Mouse (Mus musculus) hindbrain, embryonic 10.5 days (tissue): ENCODE measurements around the gene Wnk2. TPM values are rescaled to one million over a fixed set of nuclear protein-coding genes. Genes with fewer than 3 reads are reported as not detected.

ENCODE experiments used
- DNase-seq: peaks from one replicate; pipeline ENCODE4 v3.0.0-alpha.2; 2017; ENCODE audit warnings: low spot score
- H3K27ac ChIP-seq: fragments of 300-500 bp; sonication (generic); 2 replicates; pipeline ENCODE4 v1.5.1; 2016; ENCODE audit warnings: mild to moderate bottlenecking, moderate library complexity
- H3K27me3 ChIP-seq: fragments of 300-500 bp; sonication (generic); 2 replicates; pipeline ENCODE4 v1.6.1; 2016; ENCODE audit warnings: mild to moderate bottlenecking; ENCODE audit not compliant: poor library complexity, insufficient read depth, severe bottlenecking
- H3K36me3 ChIP-seq: fragments of 300-500 bp; sonication (generic); 2 replicates; pipeline ENCODE4 v1.6.1; 2016; ENCODE audit warnings: mild to moderate bottlenecking, moderate library complexity
- H3K4me1 ChIP-seq: fragments of 300-500 bp; sonication (generic); replicated peaks from 2 replicates; pipeline ENCODE4 v1.6.1; 2016; ENCODE audit warnings: mild to moderate bottlenecking
- H3K4me3 ChIP-seq: fragments of 300-500 bp; sonication (generic); 2 replicates; pipeline ENCODE4 v1.5.1; 2016; ENCODE audit warnings: mild to moderate bottlenecking, moderate library complexity
- H3K9me3 ChIP-seq: fragments of 300-500 bp; sonication (generic); 2 replicates; pipeline ENCODE4 v1.6.1; 2016; ENCODE audit warnings: mild to moderate bottlenecking, moderate library complexity
- WGBS: fragments of 180-500 bp; shearing (Covaris S2); methylation state at CpG from one replicate; pipeline ENCODE4 v1.1.7; 2016; 5-methylcytosine and 5-hydroxymethylcytosine counted together
- polyA plus RNA-seq: library from polyadenylated mRNA; unstranded; fragments of >200 nt; fragmentation: Nextera tagmentation; extraction: Ambion mirVana; gene quantifications from 2 replicates; pipeline ENCODE4 v1.2.1, GENCODE M21; 2016

Gene Wnk2
- polyA plus RNA-seq, 1 experiment from 2014 or later, result 8.5 TPM

DNA sequence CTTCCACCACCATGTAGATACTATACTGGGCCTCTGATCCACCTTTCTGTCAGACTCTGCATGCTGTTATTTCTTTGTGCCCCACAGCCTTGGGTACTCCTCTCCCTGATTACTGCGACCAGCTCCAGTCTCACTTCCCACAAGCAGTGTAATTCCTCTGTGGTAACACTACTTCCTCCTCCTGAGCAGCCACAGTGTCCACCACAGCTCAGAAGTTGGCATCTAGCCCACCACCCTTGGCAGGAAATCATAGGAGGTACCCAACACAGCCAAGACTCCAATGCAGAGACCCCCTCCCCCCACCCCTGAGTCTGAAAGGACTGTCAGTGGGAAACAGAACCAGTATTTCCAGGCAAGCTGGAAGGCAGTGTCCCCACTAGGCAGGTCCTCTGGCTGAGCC is 47.4 kb downstream of the Wnk2 start:
- peaks cover 40% of the 10 kb centered on the region for H3K36me3 ChIP-seq
- no peak for DNase-seq
- H3K4me1 ChIP-seq, result peaks cover 13% of the 10 kb centered on the region

DNA sequence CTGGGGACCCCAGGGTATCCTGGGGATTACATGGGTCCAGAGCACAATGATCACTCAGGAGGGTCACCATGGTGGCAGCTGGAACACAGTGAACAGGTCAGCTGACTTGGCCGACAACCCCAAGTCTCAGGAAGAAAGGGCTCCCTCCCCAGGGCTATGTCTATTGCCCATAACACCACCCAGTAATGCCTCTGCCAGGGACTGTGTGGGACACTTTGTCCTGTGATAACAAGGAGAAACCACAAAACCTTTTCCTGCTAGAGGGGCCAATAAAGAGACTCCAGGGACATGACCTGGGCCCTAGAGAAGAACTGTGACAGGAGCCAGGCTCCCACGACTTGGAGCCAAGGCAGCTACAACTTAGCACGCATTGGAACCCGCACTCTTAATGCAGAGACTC is 51.0 kb downstream of the Wnk2 start:
- no peaks in the 10 kb centered on the region for H3K27me3 ChIP-seq
- H3K36me3 ChIP-seq, result peaks cover 69% of the 10 kb centered on the region
- DNase-seq, result no peak
- H3K4me1 ChIP-seq, result no peaks in the 10 kb centered on the region
- no peak overlapping the region for H3K27ac ChIP-seq
- WGBS, result 88% methylated on average over 4 of the region's 4 CpGs
- H3K4me3 ChIP-seq, result no peak overlapping the region
- H3K9me3 ChIP-seq, result no peaks in the 10 kb centered on the region

More for the DNA sequence above, 47.4 kb downstream of the Wnk2 start:
- Histone ChIP-seq H3K27ac (no peak overlapping the region), H3K27me3 (no peaks in the 10 kb centered on the region), H3K9me3 (no peaks in the 10 kb centered on the region), H3K4me3 (no peak overlapping the region)
- 90% methylated on average over 1 of the region's 1 CpGs for WGBS

GRCm38 (mm10) chr13:49094667-49095066 is 53.1 kb downstream of the Wnk2 start:
- no peaks in the 10 kb centered on the region for H3K9me3 ChIP-seq
- H3K4me1 ChIP-seq, result no peaks in the 10 kb centered on the region
- no peak overlapping the region for H3K4me3 ChIP-seq
- no peak for DNase-seq
- no peak overlapping the region for H3K27ac ChIP-seq
- H3K27me3 ChIP-seq, result no peaks in the 10 kb centered on the region
- H3K36me3 ChIP-seq, result peaks cover 79% of the 10 kb centered on the region
- WGBS, result 75% methylated on average over 6 of the region's 6 CpGs

DNA sequence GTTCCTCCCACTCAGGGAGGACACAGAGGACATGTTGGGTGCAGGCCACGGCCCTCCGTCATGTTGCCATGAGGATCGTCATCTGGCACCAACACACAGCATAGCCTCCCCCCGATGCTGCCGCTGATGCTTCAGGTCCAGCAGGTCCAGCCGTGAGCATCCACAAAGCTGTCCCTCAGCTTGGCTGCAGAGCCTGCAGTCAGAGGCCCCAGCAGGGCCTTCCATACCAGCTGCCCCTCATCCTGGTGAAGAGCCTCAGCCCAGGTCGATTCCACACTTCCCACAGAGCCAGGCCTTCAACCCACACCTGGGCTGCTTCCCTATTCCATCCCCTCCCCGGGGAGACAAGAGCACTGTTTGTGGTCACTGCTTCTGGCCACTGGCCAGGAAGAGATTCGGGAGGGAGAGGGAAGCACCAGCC is 54.3 kb downstream of the Wnk2 start:
- Histone ChIP-seq H3K27me3 (no peaks in the 10 kb centered on the region), H3K4me3 (no peak overlapping the region), H3K9me3 (no peaks in the 10 kb centered on the region), H3K36me3 (peaks cover 77% of the 10 kb centered on the region), H3K4me1 (no peaks in the 10 kb centered on the region), H3K27ac (no peak overlapping the region)
- WGBS, result 83% methylated on average over 9 of the region's 9 CpGs
- no peak for DNase-seq

- peaks cover 78% of the 10 kb centered on the region for H3K36me3 ChIP-seq
- DNase-seq, result no peak
- no peaks in the 10 kb centered on the region for H3K27me3 ChIP-seq
- no peak overlapping the region for H3K4me3 ChIP-seq
- H3K9me3 ChIP-seq, result no peaks in the 10 kb centered on the region
- 88% methylated on average over 9 of the region's 9 CpGs for WGBS
- H3K27ac ChIP-seq, result no peak overlapping the region
- no peaks in the 10 kb centered on the region for H3K4me1 ChIP-seq
These were observed 55.2 kb downstream of the Wnk2 start for GRCm38 (mm10) chr13:49092596-49092995.

GRCm38 (mm10) chr13:49090176-49090575 is 57.6 kb downstream of the Wnk2 start:
- WGBS, result 97% methylated on average over 1 of the region's 1 CpGs
- DNase-seq, result no peak
- no peak overlapping the region for H3K27ac ChIP-seq
- H3K4me3 ChIP-seq, result no peak overlapping the region
- no peaks in the 10 kb centered on the region for H3K27me3 ChIP-seq
- H3K9me3 ChIP-seq, result no peaks in the 10 kb centered on the region
- no peaks in the 10 kb centered on the region for H3K4me1 ChIP-seq
- peaks cover 76% of the 10 kb centered on the region for H3K36me3 ChIP-seq

DNA sequence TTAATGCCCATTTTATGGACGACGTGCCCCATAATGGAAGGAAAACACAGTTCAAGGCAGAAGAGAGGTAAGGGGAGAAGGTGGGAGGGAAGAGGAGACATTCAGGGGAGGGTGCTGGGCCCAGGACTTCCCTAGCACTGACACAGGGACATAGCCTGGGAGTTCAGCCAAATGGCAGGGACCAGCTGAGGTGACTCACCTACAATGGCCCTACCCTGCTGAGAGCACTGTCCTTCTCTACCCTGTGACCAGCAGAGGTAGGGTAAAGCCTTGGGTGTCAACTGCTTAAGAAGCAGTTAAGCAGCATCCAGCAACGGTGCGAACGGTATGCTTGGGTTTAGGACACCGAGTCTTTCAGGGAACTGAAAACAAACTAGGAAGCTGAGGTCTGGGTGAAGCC is 58.9 kb downstream of the Wnk2 start:
- no peak overlapping the region for H3K4me3 ChIP-seq
- 91% methylated on average over 6 of the region's 6 CpGs for WGBS
- H3K27ac ChIP-seq, result no peak overlapping the region
- 0 out of 2 replicates have a peak, but pooled peaks cover 8% of the 10 kb centered on the region for H3K4me1 ChIP-seq
- peaks cover 77% of the 10 kb centered on the region for H3K36me3 ChIP-seq
- no peak for DNase-seq
- H3K9me3 ChIP-seq, result no peaks in the 10 kb centered on the region
- no peaks in the 10 kb centered on the region for H3K27me3 ChIP-seq

DNA sequence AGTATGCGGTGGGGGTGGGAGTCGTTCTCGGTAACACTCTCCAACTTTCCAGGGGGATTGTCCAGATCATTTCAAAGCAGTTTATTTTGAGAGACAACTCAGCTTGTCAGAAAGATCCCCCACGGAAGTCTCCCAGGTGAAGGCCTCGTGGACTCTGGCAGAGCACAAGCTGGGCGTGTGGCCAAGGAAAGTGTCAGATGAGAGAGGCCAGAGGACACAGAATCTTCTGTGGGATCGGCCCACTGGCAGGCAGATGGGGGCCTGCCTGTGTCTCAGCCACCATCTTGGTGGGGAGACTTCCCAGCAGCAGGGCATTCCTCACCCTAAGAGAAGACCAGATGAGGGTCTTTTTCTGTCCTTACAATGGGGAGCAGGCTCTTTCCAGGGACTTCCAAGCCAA is 60.4 kb downstream of the Wnk2 start:
- H3K27ac ChIP-seq, result no peak overlapping the region
- DNase-seq, result no peak
- 0 out of 2 replicates have a peak, but pooled peaks cover 8% of the 10 kb centered on the region for H3K4me1 ChIP-seq
- no peaks in the 10 kb centered on the region for H3K9me3 ChIP-seq
- 85% methylated on average over 7 of the region's 7 CpGs for WGBS
- H3K36me3 ChIP-seq, result peaks cover 78% of the 10 kb centered on the region
- no peak overlapping the region for H3K4me3 ChIP-seq
- H3K27me3 ChIP-seq, result no peaks in the 10 kb centered on the region

DNA sequence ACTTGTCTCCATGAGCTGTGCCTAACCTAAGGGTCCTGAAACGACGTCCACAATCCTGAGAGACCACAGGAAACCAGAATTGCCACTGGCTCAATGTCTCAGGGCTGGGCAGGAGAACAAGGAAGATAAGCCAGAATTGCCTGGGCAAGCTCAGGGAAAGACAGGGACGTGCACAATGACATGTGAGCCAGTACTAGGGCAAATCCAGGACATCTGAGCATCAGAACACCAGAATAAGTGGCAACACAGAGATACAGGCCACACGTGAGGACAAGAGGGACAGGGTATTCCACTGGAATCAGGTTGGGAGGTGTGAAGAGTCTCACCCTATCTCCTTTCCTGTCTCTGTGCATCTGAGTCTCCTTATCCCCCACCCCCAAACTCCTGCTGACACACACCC is 61.4 kb downstream of the Wnk2 start:
- Histone ChIP-seq H3K27ac (no peak overlapping the region), H3K36me3 (peaks cover 78% of the 10 kb centered on the region), H3K4me3 (no peak overlapping the region), H3K9me3 (no peaks in the 10 kb centered on the region), H3K27me3 (no peaks in the 10 kb centered on the region), H3K4me1 (0 out of 2 replicates have a peak, but pooled peaks cover 8% of the 10 kb centered on the region)
- 90% methylated on average over 4 of the region's 4 CpGs for WGBS
- DNase-seq, result no peak

GRCm38 (mm10) chr13:49085211-49085610 is 62.6 kb downstream of the Wnk2 start:
- no peak for DNase-seq
- H3K4me1 ChIP-seq, result 0 out of 2 replicates have a peak, but pooled peaks cover 8% of the 10 kb centered on the region
- no peak overlapping the region for H3K4me3 ChIP-seq
- H3K27me3 ChIP-seq, result no peaks in the 10 kb centered on the region
- 96% methylated on average over 9 of the region's 9 CpGs for WGBS
- peaks cover 73% of the 10 kb centered on the region for H3K36me3 ChIP-seq
- no peaks in the 10 kb centered on the region for H3K9me3 ChIP-seq
- H3K27ac ChIP-seq, result no peak overlapping the region

- Histone ChIP-seq H3K4me3 (no peak overlapping the region), H3K4me1 (0 out of 2 replicates have a peak, but pooled peaks cover 8% of the 10 kb centered on the region), H3K9me3 (no peaks in the 10 kb centered on the region), H3K36me3 (peaks cover 69% of the 10 kb centered on the region), H3K27me3 (no peaks in the 10 kb centered on the region), H3K27ac (0 out of 2 replicates have a peak overlapping the region, but pooled peaks have one; percentile 41)
- DNase-seq, result no peak
- 74% methylated on average over 4 of the region's 4 CpGs for WGBS
These were observed 63.0 kb downstream of the Wnk2 start for GRCm38 (mm10) chr13:49084781-49085180.

GRCm38 (mm10) chr13:49083941-49084340 is 63.9 kb downstream of the Wnk2 start:
- Histone ChIP-seq H3K9me3 (no peaks in the 10 kb centered on the region), H3K4me3 (no peak overlapping the region), H3K4me1 (0 out of 2 replicates have a peak, but pooled peaks cover 8% of the 10 kb centered on the region), H3K36me3 (peaks cover 60% of the 10 kb centered on the region), H3K27ac (peak overlapping the region; percentile 41; the same call in 1 of the 2 replicates), H3K27me3 (no peaks in the 10 kb centered on the region)
- peak; percentile 8 for DNase-seq
- WGBS, result 60% methylated on average over 9 of the region's 9 CpGs

DNA sequence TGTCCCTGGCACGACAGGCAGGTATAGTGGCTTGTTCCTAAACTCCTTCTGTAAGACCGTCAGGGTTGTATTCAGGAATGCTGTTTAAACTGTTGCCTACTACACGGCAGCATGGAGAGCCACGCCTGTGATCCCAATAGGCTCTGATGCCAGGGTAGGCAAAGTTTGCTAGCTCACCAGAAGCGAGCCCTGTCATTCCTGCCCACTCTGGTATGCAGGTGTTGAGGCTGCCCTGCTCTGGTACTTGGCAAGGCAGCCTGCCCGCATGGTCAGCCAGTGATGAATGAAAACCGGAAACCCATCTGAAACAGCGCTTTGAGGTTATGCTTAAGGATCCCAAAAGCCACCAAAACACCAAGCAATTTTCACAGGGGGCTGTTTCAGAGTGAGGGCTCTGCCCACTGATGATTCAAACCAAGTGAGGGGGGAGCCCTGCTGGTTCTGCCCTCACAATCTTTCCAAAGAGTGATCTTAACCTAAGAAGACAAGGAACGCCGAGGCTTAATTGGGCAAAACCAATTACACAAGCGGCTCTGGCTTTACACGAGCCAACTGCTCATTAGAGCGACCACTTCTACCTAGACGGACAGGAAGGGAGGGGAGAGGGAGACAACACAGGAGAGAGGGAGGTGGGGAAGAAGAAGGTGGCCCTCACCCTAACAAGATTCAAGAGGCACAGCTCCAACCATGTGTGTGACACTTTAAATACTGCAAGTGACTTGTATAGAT is 65.5 kb downstream of the Wnk2 start:
- no peak overlapping the region for H3K27ac ChIP-seq
- H3K4me3 ChIP-seq, result no peak overlapping the region
- DNase-seq, result no peak
- H3K36me3 ChIP-seq, result peaks cover 68% of the 10 kb centered on the region
- H3K9me3 ChIP-seq, result no peaks in the 10 kb centered on the region
- H3K4me1 ChIP-seq, result 0 out of 2 replicates have a peak, but pooled peaks cover 8% of the 10 kb centered on the region
- WGBS, result 91% methylated on average over 14 of the region's 14 CpGs
- H3K27me3 ChIP-seq, result no peaks in the 10 kb centered on the region
